Mouse (Mus musculus) splenic B cell, adult 2 months (primary cell): Measurements from ENCODE around the gene Rarg.

Source experiments
- DNase-seq: peaks from one replicate; pipeline ENCODE4 v3.0.0-alpha.2; 2011; ENCODE audit warnings: low read depth, low spot score
- H3K27me3 ChIP-seq: 2 replicates; pipeline ENCODE4 v1.6.1; 2012; ENCODE audit warnings: mild to moderate bottlenecking, low read length, moderate library complexity, mixed read lengths; ENCODE audit not compliant: control insufficient read depth, poor library complexity, insufficient read depth, severe bottlenecking
- H3K36me3 ChIP-seq: 2 replicates; pipeline ENCODE4 v1.6.1; 2012; ENCODE audit warnings: mild to moderate bottlenecking, low read length, moderate library complexity, mixed read lengths; ENCODE audit not compliant: control insufficient read depth, poor library complexity, insufficient read depth, severe bottlenecking

Gene Rarg

GRCm38 (mm10) chr15:102257202-102258075 is at the start of gene Rarg:
Rarg (minus strand) TSS chr15:102257517.
- no peak for DNase-seq
- H3K36me3 ChIP-seq, result no peaks in the 10 kb centered on the region

GRCm38 (mm10) chr15:102302542-102302941 is 45.2 kb upstream of the Rarg start:
- Histone ChIP-seq H3K27me3 (no peaks in the 10 kb centered on the region), H3K36me3 (no peaks in the 10 kb centered on the region)
- no peak for DNase-seq

More at GRCm38 (mm10) chr15:102257202-102258075, at the start of gene Rarg:
- H3K27me3 ChIP-seq, result peaks cover 2% of the 10 kb centered on the region; the same call in 1 of the 2 replicates

- DNase-seq, result no peak
- Histone ChIP-seq H3K27me3 (no peaks in the 10 kb centered on the region), H3K36me3 (no peaks in the 10 kb centered on the region)
Measured at GRCm38 (mm10) chr15:102296368-102297006, 39.2 kb upstream of the Rarg start.

GRCm38 (mm10) chr15:102295633-102296367 is 38.5 kb upstream of the Rarg start, which contains the start of gene Espl1:
Espl1 (plus strand) TSS chr15:102296266.
- DNase-seq, result peak; percentile 94
- no peaks in the 10 kb centered on the region for H3K27me3 ChIP-seq
- no peaks in the 10 kb centered on the region for H3K36me3 ChIP-seq

- Histone ChIP-seq H3K27me3 (no peaks in the 10 kb centered on the region), H3K36me3 (no peaks in the 10 kb centered on the region)
- peak; percentile 81 for DNase-seq
Measured at GRCm38 (mm10) chr15:102287395-102287794, 30.1 kb upstream of the Rarg start.

GRCm38 (mm10) chr15:102283648-102284047 is 26.3 kb upstream of the Rarg start:
- DNase-seq, result no peak
- Histone ChIP-seq H3K27me3 (no peaks in the 10 kb centered on the region), H3K36me3 (peaks cover 3% of the 10 kb centered on the region; the same call in 1 of the 2 replicates)

GRCm38 (mm10) chr15:102282463-102283292 is 25.4 kb upstream of the Rarg start:
- no peak for DNase-seq
- H3K27me3 ChIP-seq, result no peaks in the 10 kb centered on the region

GRCm38 (mm10) chr15:102280623-102281022 is 23.3 kb upstream of the Rarg start:
- DNase-seq, result no peak

More at GRCm38 (mm10) chr15:102282463-102283292, 25.4 kb upstream of the Rarg start:
- H3K36me3 ChIP-seq, result peaks cover 3% of the 10 kb centered on the region; the same call in 1 of the 2 replicates

GRCm38 (mm10) chr15:102279783-102280520 is 22.6 kb upstream of the Rarg start:
- Histone ChIP-seq H3K27me3 (no peaks in the 10 kb centered on the region), H3K36me3 (peaks cover 3% of the 10 kb centered on the region; the same call in 1 of the 2 replicates)
- DNase-seq, result no peak

More at GRCm38 (mm10) chr15:102280623-102281022, 23.3 kb upstream of the Rarg start:
- Histone ChIP-seq H3K36me3 (peaks cover 3% of the 10 kb centered on the region; the same call in 1 of the 2 replicates), H3K27me3 (no peaks in the 10 kb centered on the region)

GRCm38 (mm10) chr15:102279092-102279782 is 21.9 kb upstream of the Rarg start, which contains the start of gene Mfsd5:
Mfsd5 (plus strand) TSS chr15:102279454.
- Histone ChIP-seq H3K27me3 (no peaks in the 10 kb centered on the region; the same call in 1 of the 2 replicates), H3K36me3 (peaks cover 3% of the 10 kb centered on the region; the same call in 1 of the 2 replicates)
- peak; percentile 93 for DNase-seq

- DNase-seq, result no peak
- H3K27me3 ChIP-seq, result no peaks in the 10 kb centered on the region; the same call in 1 of the 2 replicates
- H3K36me3 ChIP-seq, result peaks cover 3% of the 10 kb centered on the region; the same call in 1 of the 2 replicates
Measured at GRCm38 (mm10) chr15:102278726-102279091, 21.4 kb upstream of the Rarg start.

GRCm38 (mm10) chr15:102273982-102274716 is 16.8 kb upstream of the Rarg start:
- no peaks in the 10 kb centered on the region for H3K36me3 ChIP-seq
- no peak for DNase-seq
- H3K27me3 ChIP-seq, result no peaks in the 10 kb centered on the region; the same call in none of the 2 replicates
